ENCODE assay signal across 8 mouse cellular contexts in genomic region chr8:70373397-70374317, GRCm38 (mm10). TPM values are rescaled to one million over a fixed set of nuclear protein-coding genes. Genes with fewer than 3 reads are reported as not detected.
DNase-seq lines count a peak whose midpoint lies in the region; ATAC-seq and TF ChIP-seq lines count a peak whose summit lies in the region.

Gene Comp, plus strand, starts transcription at chr8:70373558.

- no peak for ATAC-seq in liver, embryonic 13.5 days (ENCODE audit: low read depth)

- H3K4me1 ChIP-seq in embryonic fibroblast, embryonic 13.5 days (ENCODE audit: control insufficient read depth, insufficient read depth, low read length), result 0 out of 2 replicates have a peak, but pooled peaks cover 2% of the 10 kb centered on the region
- peaks cover 40% of the 10 kb centered on the region for H3K4me1 ChIP-seq in liver, embryonic 13.5 days (replicated peaks)

- H3K79me2 ChIP-seq in C2C12 (ENCODE audit: control insufficient read depth, insufficient read depth), result no peaks in the 10 kb centered on the region

- peak within 1 kb of the TSS; percentile 75 for H3ac ChIP-seq in C2C12 (ENCODE audit: control insufficient read depth, insufficient read length, low read depth)

- TF ChIP-seq POLR2A in embryonic fibroblast, embryonic 13.5 days (IDR thresholded peaks at IDR 0.05; ENCODE audit: low read depth, low read length), result no peak

- no peak within 1 kb of the TSS for H3K4me3 ChIP-seq in C2C12 (ENCODE audit: insufficient read depth, poor library complexity, severe bottlenecking)
- H3K4me3 ChIP-seq in embryonic fibroblast, embryonic 13.5 days (ENCODE audit: insufficient read depth, low read length), result no peak within 1 kb of the TSS
- peak within 1 kb of the TSS; percentile 47 for H3K4me3 ChIP-seq in liver, embryonic 13.5 days (replicated peaks)

- TF ChIP-seq CTCF in C2C12 (IDR thresholded peaks at IDR 0.05; ENCODE audit: control insufficient read depth, insufficient read depth, insufficient read length), result no peak
- TF ChIP-seq CTCF in embryonic fibroblast, embryonic 13.5 days (IDR thresholded peaks at IDR 0.05; ENCODE audit: borderline replicate concordance, insufficient read depth, low read length), result no peak

- peak within 1 kb of the TSS; percentile 33; the same call in 1 of the 2 replicates for H3K9ac ChIP-seq in liver, embryonic 13.5 days

- H3K4me2 ChIP-seq in liver, embryonic 13.5 days, result peak within 1 kb of the TSS; percentile 63

- peaks cover 31% of the 10 kb centered on the region for H3K27me3 ChIP-seq in C2C12 (ENCODE audit: control insufficient read depth, insufficient read depth, insufficient read length)
- peaks cover 92% of the 10 kb centered on the region for H3K27me3 ChIP-seq in liver, embryonic 13.5 days

- H3K9me3 ChIP-seq in liver, embryonic 13.5 days (replicated peaks), result 0 out of 2 replicates have a peak, but pooled peaks cover 6% of the 10 kb centered on the region

- peak; percentile 49 for DNase-seq in gastrocnemius, postnatal 10 days
- no peak for DNase-seq in gastrocnemius, postnatal 36 days
- no peak for DNase-seq in liver, embryonic 13.5 days
- DNase-seq in frontal cortex, postnatal 10 days (ENCODE audit: low spot score in 2 of 2), result no peak
- DNase-seq in right cerebral cortex, postnatal 10 days (ENCODE audit: low spot score in 2 of 2), result no peak
- no peak for DNase-seq in layer of hippocampus, postnatal 25 days (ENCODE audit: extremely low spot score in 1 of 2, low spot score in 1 of 2)

- peak within 1 kb of the TSS; percentile 20; the same call in 1 of the 2 replicates for H3K27ac ChIP-seq in embryonic fibroblast, embryonic 13.5 days (ENCODE audit: insufficient read depth, low read length)
- H3K27ac ChIP-seq in liver, embryonic 13.5 days, result no peak within 1 kb of the TSS

- intact Hi-C loops in gastrocnemius, postnatal 36 days (cut with DNase I), result no loop called here

- H3K79me3 ChIP-seq in C2C12 (ENCODE audit: low read depth), result no peaks in the 10 kb centered on the region

- H3K36me3 ChIP-seq in C2C12 (ENCODE audit: control insufficient read depth, insufficient read depth), result no peaks in the 10 kb centered on the region
- no peaks in the 10 kb centered on the region for H3K36me3 ChIP-seq in liver, embryonic 13.5 days

- WGBS in liver, embryonic 13.5 days (ENCODE audit: insufficient replicate concordance), result 5% methylated on average over 47 of the region's 47 CpGs

TF ChIP-seq in C2C12, 6 proteins besides CTCF, POLR2A, EP300 and RAD21:
- no peak for TF ChIP-seq MYOD1 (IDR thresholded peaks at IDR 0.05; ENCODE audit: control insufficient read depth, insufficient read length, low read depth)
- TF ChIP-seq MYOG (IDR thresholded peaks at IDR 0.05; ENCODE audit: control insufficient read depth, extremely low read depth, insufficient read length), result no peak
- no peak for TF ChIP-seq CEBPB (IDR thresholded peaks at IDR 0.05; ENCODE audit: low read depth)
- TF ChIP-seq MAX (IDR thresholded peaks at IDR 0.05), result no peak
- no peak for TF ChIP-seq FOSL1 (IDR thresholded peaks at IDR 0.05; ENCODE audit: insufficient read depth, low read length, poor library complexity, severe bottlenecking)
- no peak for TF ChIP-seq USF1 (IDR thresholded peaks at IDR 0.05; ENCODE audit: low read depth)
TF ChIP-seq in C2C12: peak in this region for 0.

RNA-seq across cellular contexts. Expression of gene Comp, which starts in this region (rescaled TPM):
- 10 to 100 TPM; 18.4 to 20.2 TPM for total RNA-seq in gastrocnemius, postnatal 10 days (2021)
- total RNA-seq in gastrocnemius, postnatal 36 days (2021), result 1 to 10 TPM; 8.9 to 9.9 TPM
- 0.20 TPM for polyA plus RNA-seq in C2C12 (2012; fragmentation: generic; extraction: Trizol)
- 1.6 and 1.9 TPM in 2 replicates for polyA plus RNA-seq in embryonic fibroblast, embryonic 13.5 days (2011; ENCODE audit: insufficient read length, low read depth, missing spikeins)
- 0.48 and 0.58 TPM in 2 replicates for polyA plus RNA-seq in liver, embryonic 13.5 days (2015; fragmentation: Nextera tagmentation; extraction: Ambion mirVana)
- under 1 TPM; 0.32 to 0.47 TPM for total RNA-seq in layer of hippocampus, postnatal 25 days (2021)

Comparison
In these comparisons a context has a peak if more than half of its experiments do, and no peak if none do; other contexts are left out.
1. RNA of gene Comp (total RNA-seq): 18.4 to 20.2 TPM in gastrocnemius, postnatal 10 days and 8.9 to 9.9 TPM in gastrocnemius, postnatal 36 days; 0.32 to 0.47 TPM in layer of hippocampus, postnatal 25 days; every median in the first group is over 4 times any median in the second.